Mouse (Mus musculus) kidney, embryonic 16.5 days (tissue): ENCODE measurements at regions not wholly inside any gene's neighbourhood (a gene's known extent, or its start where the extent isn't known, plus 50 kb on each side); places are given as distances from the start of the nearest gene placed in this dataset.

Experiments
- ATAC-seq: fragments of 200-750 bp; cut with Nextera tagmentation; 2 replicates; pipeline ENCODE4 v1.8.0; 2017; ENCODE audit warnings: moderate TSS enrichment; ENCODE audit not compliant: low FRiP score, low TSS enrichment
- H3K27ac ChIP-seq: fragments of 300-500 bp; sonication (generic); 2 replicates; pipeline ENCODE4 v1.5.1; 2014; ENCODE audit warnings: low read length
- H3K27me3 ChIP-seq: fragments of 300-500 bp; sonication (generic); 2 replicates; pipeline ENCODE4 v1.6.1; 2014; ENCODE audit warnings: low read length, control low read depth, mixed read lengths; ENCODE audit not compliant: insufficient read depth
- H3K36me3 ChIP-seq: fragments of 300-500 bp; sonication (generic); 2 replicates; pipeline ENCODE4 v1.6.1; 2014; ENCODE audit warnings: low read length, control low read depth, mixed read lengths; ENCODE audit not compliant: insufficient read depth
- H3K4me1 ChIP-seq: fragments of 300-500 bp; sonication (generic); 2 replicates; pipeline ENCODE4 v1.6.1; 2014; ENCODE audit warnings: low read length, control low read depth, mixed read lengths; ENCODE audit not compliant: insufficient read depth
- H3K4me2 ChIP-seq: fragments of 300-500 bp; sonication (generic); replicated peaks from 2 replicates; pipeline ENCODE4 v1.6.1; 2014; ENCODE audit warnings: low read depth, low read length
- H3K4me3 ChIP-seq: fragments of 300-500 bp; sonication (generic); 2 replicates; pipeline ENCODE4 v1.5.1; 2014; ENCODE audit warnings: mild to moderate bottlenecking, low read length
- H3K9ac ChIP-seq: fragments of 300-500 bp; sonication (generic); replicated peaks from 2 replicates; pipeline ENCODE4 v1.6.1; 2014; ENCODE audit warnings: low read length
- H3K9me3 ChIP-seq: fragments of 300-500 bp; sonication (generic); 2 replicates; pipeline ENCODE4 v1.6.1; 2016; ENCODE audit warnings: low read length, control low read depth
- WGBS: fragments of 180-500 bp; shearing (Covaris S2); extraction: QIAGEN DNeasy Blood & Tissue Kit; methylation state at CpG from one replicate; pipeline ENCODE4 v1.1.7; 2014; 5-methylcytosine and 5-hydroxymethylcytosine counted together

GRCm38 (mm10) chr6:22524384-22524783 lies 168.3 kb upstream of the Fam3c start:
- WGBS: 66% methylated on average over 3 of the region's 3 CpGs
- Histone ChIP-seq H3K27ac (no peak overlapping the region), H3K4me2 (no peak overlapping the region), H3K9me3 (no peaks in the 10 kb centered on the region), H3K9ac (no peak overlapping the region), H3K27me3 (no peaks in the 10 kb centered on the region), H3K4me1 (no peaks in the 10 kb centered on the region), H3K4me3 (no peak overlapping the region), H3K36me3 (no peaks in the 10 kb centered on the region)
- ATAC-seq: no peak

GRCm38 (mm10) chr6:22523582-22524234 lies 167.7 kb upstream of the Fam3c start:
- no peak for ATAC-seq
- Histone ChIP-seq H3K9ac (no peak overlapping the region), H3K27me3 (no peaks in the 10 kb centered on the region), H3K36me3 (no peaks in the 10 kb centered on the region), H3K27ac (no peak overlapping the region), H3K4me2 (no peak overlapping the region), H3K9me3 (no peaks in the 10 kb centered on the region), H3K4me1 (no peaks in the 10 kb centered on the region), H3K4me3 (no peak overlapping the region)
- 85% methylated on average over 9 of the region's 9 CpGs for WGBS

DNA sequence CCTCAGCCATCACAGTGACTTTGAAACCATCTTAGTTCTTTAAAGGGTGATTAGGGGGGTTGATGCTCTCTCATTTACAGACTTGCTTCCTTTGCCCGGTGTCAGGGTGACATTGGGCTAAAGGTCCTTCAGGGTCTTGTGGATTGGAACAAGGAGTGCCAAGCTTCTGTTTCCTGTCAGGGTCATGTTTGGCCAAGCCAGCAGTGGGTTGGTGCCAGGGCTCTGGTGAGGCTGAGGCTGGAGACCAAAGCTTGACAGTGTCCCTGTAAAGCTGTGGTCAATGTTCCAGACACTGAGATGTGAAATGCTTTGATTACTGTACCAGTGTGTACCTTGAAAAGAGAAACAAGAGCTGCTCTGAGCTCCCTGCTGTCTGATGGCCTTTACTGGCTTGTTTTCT lies 150.8 kb upstream of the Fam3c start:
- Histone ChIP-seq H3K27ac (no peak overlapping the region), H3K4me1 (no peaks in the 10 kb centered on the region), H3K4me3 (no peak overlapping the region), H3K27me3 (no peaks in the 10 kb centered on the region), H3K9ac (no peak overlapping the region), H3K36me3 (no peaks in the 10 kb centered on the region), H3K4me2 (no peak overlapping the region), H3K9me3 (no peaks in the 10 kb centered on the region)
- ATAC-seq: no peak
- WGBS: 54% methylated on average over 1 of the region's 1 CpGs

GRCm38 (mm10) chr6:22497306-22497705 lies 141.3 kb upstream of the Fam3c start:
- Histone ChIP-seq H3K4me2 (no peak overlapping the region), H3K4me3 (no peak overlapping the region), H3K9me3 (no peaks in the 10 kb centered on the region), H3K27me3 (no peaks in the 10 kb centered on the region), H3K9ac (no peak overlapping the region), H3K36me3 (no peaks in the 10 kb centered on the region), H3K4me1 (no peaks in the 10 kb centered on the region), H3K27ac (no peak overlapping the region)
- 75% methylated on average over 9 of the region's 9 CpGs for WGBS
- ATAC-seq: no peak

DNA sequence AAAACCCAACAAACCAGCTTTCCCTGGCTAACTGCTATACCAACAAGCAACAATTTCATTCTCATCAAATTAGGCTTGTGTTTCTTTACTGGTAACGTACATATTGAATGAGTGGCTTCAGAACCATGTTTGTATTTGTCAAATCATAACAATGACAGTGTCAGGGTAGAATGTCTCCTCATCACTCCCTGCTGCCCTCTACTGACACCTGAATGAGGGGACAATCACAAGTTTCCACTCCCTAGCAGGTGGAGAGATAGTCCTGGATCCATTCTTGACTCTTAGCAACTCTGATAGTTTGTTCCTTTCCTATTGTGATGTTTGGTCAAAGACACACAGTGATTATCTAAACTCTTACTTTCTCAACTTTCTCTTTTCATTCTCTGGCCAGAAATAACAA lies 140.4 kb upstream of the Fam3c start:
- H3K4me1 ChIP-seq: no peaks in the 10 kb centered on the region
- H3K4me2 ChIP-seq: no peak overlapping the region
- H3K36me3 ChIP-seq: no peaks in the 10 kb centered on the region
- ATAC-seq: no peak
- no peaks in the 10 kb centered on the region for H3K9me3 ChIP-seq
- WGBS: 94% methylated on average over 1 of the region's 1 CpGs
- no peaks in the 10 kb centered on the region for H3K27me3 ChIP-seq
- no peak overlapping the region for H3K9ac ChIP-seq
- no peak overlapping the region for H3K4me3 ChIP-seq
- no peak overlapping the region for H3K27ac ChIP-seq

DNA sequence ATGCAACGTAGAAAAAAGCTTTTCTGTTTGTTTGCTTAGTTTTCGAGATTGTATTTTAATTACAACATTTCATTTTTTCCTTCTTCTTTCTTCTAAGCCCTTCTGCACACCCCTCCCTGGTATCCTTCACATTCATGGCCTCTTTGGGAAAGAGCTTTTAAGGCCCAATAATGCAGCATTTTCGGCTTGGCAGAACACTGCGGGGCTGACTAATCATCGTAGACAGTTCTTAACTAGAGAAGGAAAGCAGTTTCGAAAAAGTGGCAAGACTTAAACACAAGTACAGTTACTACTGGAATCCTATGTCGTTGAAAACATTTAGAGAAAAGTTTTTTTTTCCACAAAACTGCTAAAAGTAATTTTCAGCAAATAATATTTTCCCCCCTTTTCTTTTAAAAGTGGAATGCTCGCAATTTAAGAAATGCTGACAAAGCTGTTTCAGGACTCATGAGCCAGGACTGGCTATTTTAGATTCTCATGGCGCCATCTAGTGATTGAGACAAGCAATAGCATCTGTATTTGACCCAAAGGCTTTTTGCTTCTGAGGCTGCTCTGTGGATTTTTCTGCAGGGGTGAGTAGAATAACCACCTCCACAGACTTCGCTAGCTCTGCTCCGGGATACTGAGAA lies 137.7 kb upstream of the Fam3c start:
- Histone ChIP-seq H3K27me3 (no peaks in the 10 kb centered on the region), H3K9me3 (no peaks in the 10 kb centered on the region), H3K27ac (no peak overlapping the region), H3K9ac (no peak overlapping the region), H3K4me2 (no peak overlapping the region), H3K36me3 (no peaks in the 10 kb centered on the region), H3K4me3 (no peak overlapping the region), H3K4me1 (no peaks in the 10 kb centered on the region)
- WGBS: 40% methylated on average over 11 of the region's 11 CpGs
- peak; percentile 57; the same call in 1 of the 2 replicates for ATAC-seq

DNA sequence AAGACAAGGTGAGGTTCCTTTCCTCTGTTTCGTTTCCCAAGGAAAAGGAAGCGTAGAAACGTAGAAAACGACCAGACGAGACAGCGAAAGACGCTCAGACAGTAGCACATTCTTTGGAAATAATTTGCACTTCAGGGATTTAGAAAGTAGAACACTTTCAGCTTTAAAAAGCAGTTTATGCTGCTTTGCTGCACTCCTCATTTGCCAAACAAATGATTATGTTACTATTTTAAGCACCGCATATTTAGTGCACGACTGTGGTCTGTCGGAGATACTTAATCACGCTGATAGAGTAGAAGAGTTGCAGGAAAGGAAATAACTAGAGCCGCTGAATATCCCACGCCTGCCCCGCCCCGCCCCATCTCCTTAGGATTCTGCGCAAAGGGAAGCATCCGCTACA lies 136.9 kb upstream of the Fam3c start:
- H3K4me2 ChIP-seq: no peak overlapping the region
- no peak for ATAC-seq
- 85% methylated on average over 17 of the region's 17 CpGs for WGBS
- no peaks in the 10 kb centered on the region for H3K9me3 ChIP-seq
- H3K27ac ChIP-seq: no peak overlapping the region
- no peak overlapping the region for H3K9ac ChIP-seq
- no peaks in the 10 kb centered on the region for H3K27me3 ChIP-seq
- no peaks in the 10 kb centered on the region for H3K4me1 ChIP-seq
- no peaks in the 10 kb centered on the region for H3K36me3 ChIP-seq
- H3K4me3 ChIP-seq: no peak overlapping the region

DNA sequence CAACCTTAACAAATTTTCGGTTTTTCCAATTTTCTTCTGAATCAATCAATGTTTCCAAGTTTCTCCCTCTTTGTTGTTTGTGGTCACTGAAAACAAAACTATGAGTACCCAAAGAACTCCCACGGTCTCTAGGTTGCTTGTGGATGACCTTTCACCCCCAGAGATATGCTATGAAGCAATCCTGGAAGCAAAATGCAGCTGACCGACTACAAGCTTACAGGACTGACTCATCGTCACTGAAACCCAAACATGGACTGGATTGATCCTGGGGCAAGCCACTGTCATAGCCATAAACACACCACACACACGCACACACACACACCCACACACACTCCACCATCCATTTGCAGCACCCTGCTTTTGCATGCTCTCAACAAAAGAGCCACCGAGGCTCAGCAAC lies 134.7 kb upstream of the Fam3c start:
- WGBS: 85% methylated on average over 6 of the region's 6 CpGs
- no peak for ATAC-seq
- Histone ChIP-seq H3K36me3 (no peaks in the 10 kb centered on the region), H3K4me2 (no peak overlapping the region), H3K27me3 (no peaks in the 10 kb centered on the region), H3K9ac (no peak overlapping the region), H3K27ac (no peak overlapping the region), H3K4me1 (no peaks in the 10 kb centered on the region), H3K4me3 (no peak overlapping the region), H3K9me3 (no peaks in the 10 kb centered on the region)

DNA sequence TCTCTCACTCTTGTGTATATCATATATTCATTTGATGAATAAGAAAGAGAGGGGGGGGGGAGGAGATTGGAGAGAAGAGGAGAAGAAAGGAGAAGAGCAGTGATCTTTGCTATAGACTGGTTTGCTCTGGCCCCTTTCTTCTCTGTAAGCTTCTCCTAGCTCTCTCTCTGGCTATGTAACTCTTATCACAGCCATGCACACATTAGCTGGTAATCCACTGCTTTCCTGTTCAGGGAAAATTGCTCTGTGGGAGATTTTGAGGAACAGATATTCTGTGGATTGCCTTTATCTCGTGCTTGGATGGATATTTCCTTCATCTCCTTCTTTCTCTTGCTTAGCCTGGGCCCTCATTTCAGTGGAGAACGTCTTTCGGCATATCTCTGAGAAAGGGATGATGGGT lies 131.4 kb upstream of the Fam3c start:
- Histone ChIP-seq H3K9ac (no peak overlapping the region), H3K27ac (no peak overlapping the region), H3K4me3 (no peak overlapping the region), H3K9me3 (no peaks in the 10 kb centered on the region), H3K4me2 (no peak overlapping the region), H3K4me1 (no peaks in the 10 kb centered on the region), H3K36me3 (no peaks in the 10 kb centered on the region), H3K27me3 (no peaks in the 10 kb centered on the region)
- 90% methylated on average over 3 of the region's 3 CpGs for WGBS
- no peak for ATAC-seq

- no peak for ATAC-seq
- H3K9me3 ChIP-seq: 0 out of 2 replicates have a peak, but pooled peaks cover 2% of the 10 kb centered on the region
- no peaks in the 10 kb centered on the region for H3K27me3 ChIP-seq
- H3K4me3 ChIP-seq: no peak overlapping the region
- H3K4me1 ChIP-seq: no peaks in the 10 kb centered on the region
- no peak overlapping the region for H3K9ac ChIP-seq
- no peak overlapping the region for H3K27ac ChIP-seq
- H3K36me3 ChIP-seq: no peaks in the 10 kb centered on the region
- no peak overlapping the region for H3K4me2 ChIP-seq
- WGBS: 78% methylated on average over 11 of the region's 11 CpGs
These were observed 129.9 kb upstream of the Fam3c start for GRCm38 (mm10) chr6:22485828-22486518.
